Mouse (Mus musculus): ENCODE measurements at regions not wholly inside any gene's neighbourhood (a gene's known extent, or its start where the extent isn't known, plus 50 kb on each side); places are given as distances from the start of the nearest gene placed in this dataset.

GRCm38 (mm10) chr10:67439844-67440243 lies 95.4 kb upstream of the Egr2 start:
- Histone ChIP-seq H3K27ac (replicated peaks) (no peak overlapping the region), H3K4me3 (no peak overlapping the region), H3K9ac (replicated peaks) (no peak overlapping the region), H3K4me1 (no peaks in the 10 kb centered on the region), H3K27me3 (no peaks in the 10 kb centered on the region), H3K9me3 (no peaks in the 10 kb centered on the region), H3K36me3 (no peaks in the 10 kb centered on the region), H3K4me2 (replicated peaks) (no peak overlapping the region)
- 88% methylated on average over 5 of the region's 5 CpGs for WGBS
- ATAC-seq (replicated peaks) = no peak

GRCm38 (mm10) chr10:67441243-67441642 lies 94.0 kb upstream of the Egr2 start:
- H3K36me3 ChIP-seq = no peaks in the 10 kb centered on the region
- no peak overlapping the region for H3K4me2 ChIP-seq (replicated peaks)
- no peaks in the 10 kb centered on the region for H3K4me1 ChIP-seq
- no peak for ATAC-seq (replicated peaks)
- H3K27ac ChIP-seq (replicated peaks) = no peak overlapping the region
- WGBS = 83% methylated on average over 7 of the region's 7 CpGs
- no peak overlapping the region for H3K9ac ChIP-seq (replicated peaks)
- no peak overlapping the region for H3K4me3 ChIP-seq
- no peaks in the 10 kb centered on the region for H3K27me3 ChIP-seq
- H3K9me3 ChIP-seq = no peaks in the 10 kb centered on the region

GRCm38 (mm10) chr10:67448875-67449274 lies 86.4 kb upstream of the Egr2 start:
- 84% methylated on average over 6 of the region's 6 CpGs for WGBS
- ATAC-seq (replicated peaks) = no peak

GRCm38 (mm10) chr10:67454149-67454548 lies 81.1 kb upstream of the Egr2 start:
- Histone ChIP-seq H3K27ac (replicated peaks) (no peak overlapping the region), H3K4me1 (peaks cover 5% of the 10 kb centered on the region; the same call in 1 of the 2 replicates), H3K27me3 (no peaks in the 10 kb centered on the region), H3K4me3 (no peak overlapping the region), H3K36me3 (no peaks in the 10 kb centered on the region), H3K9ac (replicated peaks) (no peak overlapping the region), H3K9me3 (no peaks in the 10 kb centered on the region), H3K4me2 (replicated peaks) (no peak overlapping the region)
- WGBS = 30% methylated on average over 7 of the region's 7 CpGs
- no peak for ATAC-seq (replicated peaks)

More at GRCm38 (mm10) chr10:67448875-67449274, 86.4 kb upstream of the Egr2 start:
- Histone ChIP-seq H3K27me3 (no peaks in the 10 kb centered on the region), H3K4me2 (replicated peaks) (no peak overlapping the region), H3K27ac (replicated peaks) (no peak overlapping the region), H3K4me3 (no peak overlapping the region), H3K9ac (replicated peaks) (no peak overlapping the region), H3K4me1 (no peaks in the 10 kb centered on the region), H3K36me3 (no peaks in the 10 kb centered on the region), H3K9me3 (no peaks in the 10 kb centered on the region)

GRCm38 (mm10) chr10:67458447-67459272 lies 76.6 kb upstream of the Egr2 start:
- Histone ChIP-seq H3K4me2 (replicated peaks) (peak overlapping the region; percentile 36), H3K27me3 (no peaks in the 10 kb centered on the region), H3K36me3 (no peaks in the 10 kb centered on the region), H3K4me1 (peaks cover 5% of the 10 kb centered on the region; the same call in 1 of the 2 replicates), H3K9ac (replicated peaks) (no peak overlapping the region), H3K9me3 (no peaks in the 10 kb centered on the region), H3K4me3 (no peak overlapping the region), H3K27ac (replicated peaks) (no peak overlapping the region)
- WGBS = 23% methylated on average over 22 of the region's 22 CpGs
- peak; percentile 81 for ATAC-seq (replicated peaks)

GRCm38 (mm10) chr10:67461321-67461720 lies 74.0 kb upstream of the Egr2 start:
- no peaks in the 10 kb centered on the region for H3K9me3 ChIP-seq
- no peak overlapping the region for H3K27ac ChIP-seq (replicated peaks)
- H3K4me3 ChIP-seq = no peak overlapping the region
- H3K4me1 ChIP-seq = peaks cover 5% of the 10 kb centered on the region; the same call in 1 of the 2 replicates
- H3K4me2 ChIP-seq (replicated peaks) = no peak overlapping the region
- H3K36me3 ChIP-seq = no peaks in the 10 kb centered on the region
- WGBS = 87% methylated on average over 1 of the region's 1 CpGs
- H3K9ac ChIP-seq (replicated peaks) = no peak overlapping the region
- ATAC-seq (replicated peaks) = no peak
- H3K27me3 ChIP-seq = no peaks in the 10 kb centered on the region

- Histone ChIP-seq H3K9ac (replicated peaks) (no peak overlapping the region), H3K4me2 (replicated peaks) (no peak overlapping the region), H3K4me3 (no peak overlapping the region), H3K4me1 (peaks cover 5% of the 10 kb centered on the region; the same call in 1 of the 2 replicates), H3K27me3 (no peaks in the 10 kb centered on the region), H3K9me3 (no peaks in the 10 kb centered on the region), H3K27ac (replicated peaks) (no peak overlapping the region), H3K36me3 (no peaks in the 10 kb centered on the region)
- ATAC-seq (replicated peaks) = no peak; the same call in 1 of the 2 replicates
- 50% methylated on average over 1 of the region's 1 CpGs for WGBS
These were observed 73.4 kb upstream of the Egr2 start for GRCm38 (mm10) chr10:67461862-67462261.

- H3K4me2 ChIP-seq (replicated peaks) = no peak overlapping the region
These were observed 66.6 kb upstream of the Egr2 start for GRCm38 (mm10) chr10:67468724-67469123.

GRCm38 (mm10) chr10:67473016-67473415 lies 62.3 kb upstream of the Egr2 start:
- H3K4me3 ChIP-seq = no peak overlapping the region

More at GRCm38 (mm10) chr10:67468724-67469123, 66.6 kb upstream of the Egr2 start:
- H3K9me3 ChIP-seq = no peaks in the 10 kb centered on the region
- no peak overlapping the region for H3K9ac ChIP-seq (replicated peaks)
- peak; percentile 75 for ATAC-seq (replicated peaks)
- no peaks in the 10 kb centered on the region for H3K36me3 ChIP-seq
- no peaks in the 10 kb centered on the region for H3K27me3 ChIP-seq
- peak overlapping the region; percentile 54; the same call in 1 of the 2 replicates for H3K27ac ChIP-seq (replicated peaks)
- H3K4me1 ChIP-seq = peaks cover 6% of the 10 kb centered on the region; the same call in 1 of the 2 replicates
- H3K4me3 ChIP-seq = no peak overlapping the region
- WGBS = 61% methylated on average over 8 of the region's 8 CpGs

GRCm38 (mm10) chr10:67474336-67474735 lies 60.9 kb upstream of the Egr2 start:
- no peak for ATAC-seq (replicated peaks)
- H3K9ac ChIP-seq (replicated peaks) = no peak overlapping the region
- no peak overlapping the region for H3K4me2 ChIP-seq (replicated peaks)
- H3K36me3 ChIP-seq = no peaks in the 10 kb centered on the region
- 61% methylated on average over 2 of the region's 2 CpGs for WGBS
- no peaks in the 10 kb centered on the region for H3K27me3 ChIP-seq
- H3K27ac ChIP-seq (replicated peaks) = no peak overlapping the region
- no peaks in the 10 kb centered on the region for H3K4me1 ChIP-seq
- no peaks in the 10 kb centered on the region for H3K9me3 ChIP-seq
- H3K4me3 ChIP-seq = no peak overlapping the region

More at GRCm38 (mm10) chr10:67473016-67473415, 62.3 kb upstream of the Egr2 start:
- peaks cover 6% of the 10 kb centered on the region; the same call in 1 of the 2 replicates for H3K4me1 ChIP-seq
- WGBS = 92% methylated on average over 6 of the region's 6 CpGs
- no peak for ATAC-seq (replicated peaks)
- no peak overlapping the region for H3K4me2 ChIP-seq (replicated peaks)
- no peaks in the 10 kb centered on the region for H3K36me3 ChIP-seq
- H3K27me3 ChIP-seq = no peaks in the 10 kb centered on the region
- no peaks in the 10 kb centered on the region for H3K9me3 ChIP-seq
- no peak overlapping the region for H3K9ac ChIP-seq (replicated peaks)
- H3K27ac ChIP-seq (replicated peaks) = no peak overlapping the region

- no peaks in the 10 kb centered on the region for H3K9me3 ChIP-seq
- H3K36me3 ChIP-seq = no peaks in the 10 kb centered on the region
- H3K27ac ChIP-seq (replicated peaks) = peak overlapping the region; percentile 73
- peak; percentile 90 for ATAC-seq (replicated peaks)
- H3K4me3 ChIP-seq = no peak overlapping the region
- peaks cover 4% of the 10 kb centered on the region; the same call in 1 of the 2 replicates for H3K4me1 ChIP-seq
- no peaks in the 10 kb centered on the region for H3K27me3 ChIP-seq
- WGBS = 47% methylated on average over 14 of the region's 14 CpGs
- H3K9ac ChIP-seq (replicated peaks) = no peak overlapping the region
- no peak overlapping the region for H3K4me2 ChIP-seq (replicated peaks)
These were observed 53.0 kb upstream of the Egr2 start for GRCm38 (mm10) chr10:67482268-67482667.

GRCm38 (mm10) chr10:67483371-67483770 lies 51.9 kb upstream of the Egr2 start:
- Histone ChIP-seq H3K9ac (replicated peaks) (no peak overlapping the region), H3K27ac (replicated peaks) (no peak overlapping the region), H3K36me3 (no peaks in the 10 kb centered on the region), H3K4me2 (replicated peaks) (no peak overlapping the region), H3K9me3 (no peaks in the 10 kb centered on the region), H3K27me3 (no peaks in the 10 kb centered on the region), H3K4me1 (peaks cover 4% of the 10 kb centered on the region; the same call in 1 of the 2 replicates), H3K4me3 (no peak overlapping the region)
- ATAC-seq (replicated peaks) = no peak
- 72% methylated on average over 7 of the region's 7 CpGs for WGBS
